8 mouse cellular contexts compared by ENCODE assay signal in the genomic region with DNA sequence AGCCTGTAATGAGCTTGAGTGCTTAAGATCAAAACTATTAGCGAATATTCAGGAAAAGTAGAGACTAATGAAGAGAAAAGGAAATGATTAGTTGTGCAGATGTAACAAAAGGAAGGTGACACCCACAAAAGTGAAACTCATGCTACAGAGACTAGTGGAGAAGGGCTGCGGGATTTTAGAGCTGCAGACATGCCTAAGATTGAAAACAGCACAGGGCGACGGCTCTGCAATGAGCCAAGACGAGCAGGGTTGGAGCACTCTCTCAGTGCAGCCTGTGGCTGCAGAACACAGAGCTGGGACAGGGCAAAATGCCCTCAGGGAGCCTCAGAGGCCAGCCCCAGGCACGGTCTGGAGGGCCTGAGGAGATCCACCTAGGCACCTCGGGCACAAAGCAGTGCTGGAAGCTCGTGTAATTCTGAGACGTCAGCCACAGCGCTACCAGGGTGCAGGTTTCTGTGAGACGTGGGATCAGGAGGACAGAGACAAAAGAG. TPM values are rescaled to one million over a fixed set of nuclear protein-coding genes. Genes with fewer than 3 reads are reported as not detected.
A peak's percentile ranks its signal among the peaks of the same experiment; 100 is the strongest.
DNase-seq lines count a peak whose midpoint lies in the region; ATAC-seq lines count a peak whose summit lies in the region.
"Had no signal": no experiment of that assay in that cellular context is flagged by ENCODE, and none has a peak within 500 bp of the region (broad histone marks: within the 10 kb centered on the region; RNA-seq: fewer than 3 reads in every experiment).

No protein-coding gene starts in this region.

- DNase-seq in neural tube, embryonic 11.5 days (ENCODE audit: low spot score), result peak; percentile 35
- DNase-seq in neural tube, embryonic 10.5 days (ENCODE audit: extremely low spot score, low spot score), result no peak
- DNase-seq in liver, result peak; percentile 18

- H3K4me3 ChIP-seq in neural tube, embryonic 11.5 days (ENCODE audit: low read depth, low read length), result no peak overlapping the region
- H3K4me3 ChIP-seq in embryonic facial prominence, embryonic 13.5 days, result peak overlapping the region; percentile 19
- peak overlapping the region in 1 of 2 experiments; percentile 1; a peak in 1 of 4 replicates for H3K4me3 ChIP-seq in heart, embryonic 14.5 days (ENCODE audit: control insufficient read depth in 1 of 2, insufficient read depth in 1 of 2, low read depth in 1 of 2, low read length in 2 of 2)
- H3K4me3 ChIP-seq in stomach, embryonic 15.5 days (replicated peaks), result no peak overlapping the region

- peaks cover 38% of the 10 kb centered on the region for H3K4me1 ChIP-seq in neural tube, embryonic 11.5 days (ENCODE audit: control insufficient read depth, insufficient read depth, low read length)
- H3K4me1 ChIP-seq in embryonic facial prominence, embryonic 13.5 days, result peaks cover 70% of the 10 kb centered on the region
- peaks cover 19 to 43% of the 10 kb centered on the region in 2 experiments for H3K4me1 ChIP-seq in heart, embryonic 14.5 days (ENCODE audit: control insufficient read depth in 2 of 2, insufficient read depth in 2 of 2, low read length in 2 of 2)
- peaks cover 16% of the 10 kb centered on the region for H3K4me1 ChIP-seq in stomach, embryonic 15.5 days

- no peak for ATAC-seq in neural tube, embryonic 11.5 days (ENCODE audit: insufficient read depth, low FRiP score, low TSS enrichment)
- 0 out of 2 replicates have a peak, but pooled peaks have one; percentile 66 for ATAC-seq in embryonic facial prominence, embryonic 13.5 days (ENCODE audit: insufficient number of reproducible peaks, insufficient read depth, low FRiP score, low TSS enrichment, low read depth)
- peak; percentile 74 for ATAC-seq in heart, embryonic 14.5 days (ENCODE audit: insufficient number of reproducible peaks, insufficient read depth, low FRiP score, low read depth)
- peak; percentile 42; the same call in 1 of the 2 replicates for ATAC-seq in stomach, embryonic 15.5 days (ENCODE audit: insufficient read depth, low FRiP score, low read depth)
- no peak for ATAC-seq in erythroid progenitor cell, adult 5-6 weeks (replicated peaks; ENCODE audit: low FRiP score, poor library complexity, severe bottlenecking)

- H3K27me3 ChIP-seq in neural tube, embryonic 11.5 days (ENCODE audit: control insufficient read depth, insufficient read depth, low read length), result no peaks in the 10 kb centered on the region
- no peaks in the 10 kb centered on the region for H3K27me3 ChIP-seq in embryonic facial prominence, embryonic 13.5 days
- H3K27me3 ChIP-seq in heart, embryonic 14.5 days (ENCODE audit: control insufficient read depth, insufficient read depth, low read length), result no peaks in the 10 kb centered on the region
- H3K27me3 ChIP-seq in stomach, embryonic 15.5 days (replicated peaks), result no peaks in the 10 kb centered on the region

- peak overlapping the region; percentile 41 for H3K9ac ChIP-seq in neural tube, embryonic 11.5 days (ENCODE audit: low read length)
- peak overlapping the region; percentile 70 for H3K9ac ChIP-seq in embryonic facial prominence, embryonic 13.5 days
- H3K9ac ChIP-seq in heart, embryonic 14.5 days (ENCODE audit: low read length), result peak overlapping the region; percentile 62; the same call in 1 of the 2 replicates
- no peak overlapping the region for H3K9ac ChIP-seq in stomach, embryonic 15.5 days

- no peaks in the 10 kb centered on the region for H3K9me3 ChIP-seq in neural tube, embryonic 11.5 days (ENCODE audit: control insufficient read depth, low read length)
- no peaks in the 10 kb centered on the region for H3K9me3 ChIP-seq in embryonic facial prominence, embryonic 13.5 days
- no peaks in the 10 kb centered on the region for H3K9me3 ChIP-seq in heart, embryonic 14.5 days (ENCODE audit: control insufficient read depth, low read length)
- H3K9me3 ChIP-seq in stomach, embryonic 15.5 days, result no peaks in the 10 kb centered on the region

- H3K27ac ChIP-seq in neural tube, embryonic 11.5 days (ENCODE audit: low read depth, low read length), result peak overlapping the region; percentile 77
- H3K27ac ChIP-seq in embryonic facial prominence, embryonic 13.5 days, result peak overlapping the region; percentile 99
- H3K27ac ChIP-seq in heart, embryonic 14.5 days (replicated peaks in 1 of 2; ENCODE audit: control insufficient read depth in 1 of 2, insufficient read depth in 1 of 2, low read depth in 2 of 2, low read length in 2 of 2), result peak overlapping the region; percentile 84 to 87
- H3K27ac ChIP-seq in stomach, embryonic 15.5 days, result peak overlapping the region; percentile 94

- H3K4me2 ChIP-seq in neural tube, embryonic 11.5 days (ENCODE audit: low read depth), result peak overlapping the region; percentile 28
- peak overlapping the region; percentile 55 for H3K4me2 ChIP-seq in embryonic facial prominence, embryonic 13.5 days
- H3K4me2 ChIP-seq in heart, embryonic 14.5 days (ENCODE audit: low read length), result peak overlapping the region; percentile 45
- peak overlapping the region; percentile 41; the same call in 1 of the 2 replicates for H3K4me2 ChIP-seq in stomach, embryonic 15.5 days

- 16% methylated on average over 11 of the region's 11 CpGs for WGBS in neural tube, embryonic 11.5 days
- 9% methylated on average over 11 of the region's 11 CpGs for WGBS in embryonic facial prominence, embryonic 13.5 days
- WGBS in heart, embryonic 14.5 days, result 20% methylated on average over 11 of the region's 11 CpGs
- 30% methylated on average over 11 of the region's 11 CpGs for WGBS in stomach, embryonic 15.5 days

- no peaks in the 10 kb centered on the region for H3K36me3 ChIP-seq in neural tube, embryonic 11.5 days (ENCODE audit: control insufficient read depth, insufficient read depth, low read length)
- H3K36me3 ChIP-seq in embryonic facial prominence, embryonic 13.5 days, result 0 out of 2 replicates have a peak, but pooled peaks cover 3% of the 10 kb centered on the region
- H3K36me3 ChIP-seq in heart, embryonic 14.5 days (ENCODE audit: control insufficient read depth, insufficient read depth, low read length), result no peaks in the 10 kb centered on the region
- no peaks in the 10 kb centered on the region for H3K36me3 ChIP-seq in stomach, embryonic 15.5 days

RNA-seq across cellular contexts. Expression of a gene that starts 18.2 kb away (rescaled TPM):
- polyA plus RNA-seq in neural tube, embryonic 11.5 days (2014; fragmentation: Nextera tagmentation; extraction: Ambion mirVana), result 27.3 and 27.9 TPM in 2 replicates
- 23.4 and 23.9 TPM in 2 replicates for polyA plus RNA-seq in embryonic facial prominence, embryonic 13.5 days (2015; fragmentation: Nextera tagmentation; extraction: Ambion mirVana)
- polyA plus RNA-seq in heart, embryonic 14.5 days (2014; fragmentation: Nextera tagmentation; extraction: Ambion mirVana), result 9.6 and 11.3 TPM in 2 replicates
- 10.0 and 11.5 TPM in 2 replicates for polyA plus RNA-seq in stomach, embryonic 15.5 days (2015; fragmentation: Nextera tagmentation; extraction: Ambion mirVana)
- 3.2 and 49.0 TPM in 2 replicates for total RNA-seq in erythroid progenitor cell, adult 5-6 weeks (2015; ENCODE audit: low replicate concordance)
- 3.1 and 5.5 TPM in 2 replicates for total RNA-seq in erythroid progenitor cell, adult 5-6 weeks (2017; ENCODE audit: low replicate concordance)

RNA-seq across cellular contexts. Expression of a gene that starts 36.3 kb away (rescaled TPM):
- polyA plus RNA-seq in neural tube, embryonic 11.5 days (2014; fragmentation: Nextera tagmentation; extraction: Ambion mirVana), result 0.35 TPM in 1 of 2 replicates, not detected in the other
- polyA plus RNA-seq in embryonic facial prominence, embryonic 13.5 days (2015; fragmentation: Nextera tagmentation; extraction: Ambion mirVana), result 0.34 and 0.87 TPM in 2 replicates
- 4.5 TPM in 2 replicates for polyA plus RNA-seq in heart, embryonic 14.5 days (2014; fragmentation: Nextera tagmentation; extraction: Ambion mirVana)
- 732 and 1,077 TPM in 2 replicates for polyA plus RNA-seq in stomach, embryonic 15.5 days (2015; fragmentation: Nextera tagmentation; extraction: Ambion mirVana)
- total RNA-seq in erythroid progenitor cell, adult 5-6 weeks (2015; ENCODE audit: low replicate concordance), result not detected in 2 replicates
- total RNA-seq in erythroid progenitor cell, adult 5-6 weeks (2017; ENCODE audit: low replicate concordance), result not detected in 2 replicates
- total RNA-seq: layer of hippocampus, postnatal 36 days had no signal

RNA-seq across cellular contexts. Expression of a gene that starts 48.0 kb away (rescaled TPM):
- 1,492 and 1,651 TPM in 2 replicates for polyA plus RNA-seq in neural tube, embryonic 11.5 days (2014; fragmentation: Nextera tagmentation; extraction: Ambion mirVana)
- 874 and 912 TPM in 2 replicates for polyA plus RNA-seq in embryonic facial prominence, embryonic 13.5 days (2015; fragmentation: Nextera tagmentation; extraction: Ambion mirVana)
- 2,556 and 2,705 TPM in 2 replicates for polyA plus RNA-seq in heart, embryonic 14.5 days (2014; fragmentation: Nextera tagmentation; extraction: Ambion mirVana)
- 780 and 950 TPM in 2 replicates for polyA plus RNA-seq in stomach, embryonic 15.5 days (2015; fragmentation: Nextera tagmentation; extraction: Ambion mirVana)
- total RNA-seq in erythroid progenitor cell, adult 5-6 weeks (2015; ENCODE audit: low replicate concordance), result not detected in 2 replicates
- not detected in 2 replicates for total RNA-seq in erythroid progenitor cell, adult 5-6 weeks (2017; ENCODE audit: low replicate concordance)

Comparison
In these comparisons a context has a peak if more than half of its experiments do, and no peak if none do; other contexts are left out.
1. ATAC-seq: peak in embryonic facial prominence, embryonic 13.5 days (single experiment), heart, embryonic 14.5 days (single experiment) and stomach, embryonic 15.5 days (single experiment); none in neural tube, embryonic 11.5 days (single experiment) and erythroid progenitor cell, adult 5-6 weeks (single experiment).
2. RNA of a gene that starts 36.3 kb away (polyA plus RNA-seq): 732 to 1,077 TPM in stomach, embryonic 15.5 days; 4.5 TPM in heart, embryonic 14.5 days, 0.34 to 0.87 TPM in embryonic facial prominence, embryonic 13.5 days and 0.35 TPM in neural tube, embryonic 11.5 days; every median in the first group is over 100 times any median in the second.
3. Peak in every context shown above with its lines, with median percentiles within 50 percentile points of each other: H3K27ac ChIP-seq and H3K4me2 ChIP-seq.